Mouse (Mus musculus): ENCODE results near the gene Snx4.

DNA sequence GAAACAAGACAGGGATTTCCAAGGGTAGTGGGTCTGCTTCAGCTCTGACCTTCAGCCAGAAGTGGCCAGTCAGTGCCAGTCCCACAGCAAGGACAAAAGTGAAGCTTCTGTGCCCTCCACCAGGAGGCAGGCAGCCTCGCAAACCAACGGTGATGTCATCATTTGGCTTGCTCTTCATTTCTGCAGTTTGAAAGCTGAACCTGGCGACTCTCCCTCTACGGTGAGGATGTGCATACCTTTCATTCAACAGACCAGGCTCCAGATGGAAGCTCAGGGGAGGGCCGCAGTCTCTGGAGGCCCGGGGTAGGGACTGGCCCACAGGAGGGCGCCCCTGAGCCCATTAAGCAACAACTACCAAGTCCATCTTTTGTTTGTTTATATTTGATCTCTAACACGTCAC is 85.9 kb downstream of the Snx4 start:
- no peak for TF ChIP-seq POLR2A (IDR thresholded peaks at IDR 0.05; ENCODE audit: low read depth, low read length)
- TF ChIP-seq CTCF (IDR thresholded peaks at IDR 0.05; ENCODE audit: borderline replicate concordance, insufficient read depth, low read length), result peak; percentile 85; the same call in 1 of the 2 replicates
